Mouse (Mus musculus) adrenal gland, postnatal 25 days (tissue): Measurements from ENCODE around the gene Prtg. TPM values are rescaled to one million over a fixed set of nuclear protein-coding genes. Genes with fewer than 3 reads are reported as not detected.
A peak's percentile ranks its signal among the peaks of the same experiment; 100 is the strongest.

Source experiments
- DNase-seq: peaks from one replicate; pipeline ENCODE4 v3.0.0; 2021; ENCODE audit warnings: mixed read lengths
- total RNA-seq: library from RNA; stranded (reverse); gene quantifications from 2 replicates; pipeline ENCODE4 v1.2.3, GENCODE M21; 2021

Prtg gene
- total RNA-seq, 1 experiment from 2014 or later: 0.58 TPM

GRCm38 (mm10) chr9:72809077-72809476 lies 2.4 kb downstream of the Prtg start:
- DNase-seq: no peak

GRCm38 (mm10) chr9:72810607-72811006 lies 3.9 kb downstream of the Prtg start:
- no peak for DNase-seq

GRCm38 (mm10) chr9:72812091-72812490 lies 5.4 kb downstream of the Prtg start:
- no peak for DNase-seq

- no peak for DNase-seq
Measured at GRCm38 (mm10) chr9:72812594-72813570, 6.2 kb downstream of the Prtg start.

GRCm38 (mm10) chr9:72825511-72825910 lies 18.8 kb downstream of the Prtg start:
- no peak for DNase-seq

GRCm38 (mm10) chr9:72825976-72826375 lies 19.3 kb downstream of the Prtg start:
- no peak for DNase-seq

GRCm38 (mm10) chr9:72828616-72829257 lies 22.1 kb downstream of the Prtg start:
- no peak for DNase-seq

- DNase-seq: no peak
Measured at GRCm38 (mm10) chr9:72833992-72834696, 27.5 kb downstream of the Prtg start.

GRCm38 (mm10) chr9:72835007-72835406 lies 28.3 kb downstream of the Prtg start:
- no peak for DNase-seq

- no peak for DNase-seq
Measured at GRCm38 (mm10) chr9:72836708-72837495, 30.2 kb downstream of the Prtg start.

- DNase-seq: no peak
Measured at GRCm38 (mm10) chr9:72837598-72838160, 31.0 kb downstream of the Prtg start.

GRCm38 (mm10) chr9:72838256-72838655 lies 31.6 kb downstream of the Prtg start:
- DNase-seq: no peak

- no peak for DNase-seq
Measured at GRCm38 (mm10) chr9:72839346-72839990, 32.8 kb downstream of the Prtg start.

GRCm38 (mm10) chr9:72844496-72844895 lies 37.8 kb downstream of the Prtg start:
- no peak for DNase-seq

- peak; percentile 13 for DNase-seq
Measured at GRCm38 (mm10) chr9:72846160-72846559, 39.5 kb downstream of the Prtg start.

GRCm38 (mm10) chr9:72851541-72851940 lies 44.9 kb downstream of the Prtg start:
- DNase-seq: no peak

- no peak for DNase-seq
Measured at GRCm38 (mm10) chr9:72851979-72852378, 45.3 kb downstream of the Prtg start.

- DNase-seq: no peak
Measured at GRCm38 (mm10) chr9:72853681-72854190, 47.1 kb downstream of the Prtg start.

GRCm38 (mm10) chr9:72856721-72857120 lies 50.0 kb downstream of the Prtg start:
- no peak for DNase-seq

GRCm38 (mm10) chr9:72860764-72861163 lies 54.1 kb downstream of the Prtg start:
- DNase-seq: no peak

- DNase-seq: no peak
Measured at GRCm38 (mm10) chr9:72861235-72861634, 54.6 kb downstream of the Prtg start.
